Mouse (Mus musculus): ENCODE data around the gene Foxo3. TPM values are rescaled to one million over a fixed set of nuclear protein-coding genes. Genes with fewer than 3 reads are reported as not detected.
A peak's percentile ranks its signal among the peaks of the same experiment; 100 is the strongest.

Gene Foxo3
- 9.3 and 9.8 TPM in 2 replicates for polyA plus RNA-seq (2015; fragmentation: Nextera tagmentation; extraction: Ambion mirVana)

DNA sequence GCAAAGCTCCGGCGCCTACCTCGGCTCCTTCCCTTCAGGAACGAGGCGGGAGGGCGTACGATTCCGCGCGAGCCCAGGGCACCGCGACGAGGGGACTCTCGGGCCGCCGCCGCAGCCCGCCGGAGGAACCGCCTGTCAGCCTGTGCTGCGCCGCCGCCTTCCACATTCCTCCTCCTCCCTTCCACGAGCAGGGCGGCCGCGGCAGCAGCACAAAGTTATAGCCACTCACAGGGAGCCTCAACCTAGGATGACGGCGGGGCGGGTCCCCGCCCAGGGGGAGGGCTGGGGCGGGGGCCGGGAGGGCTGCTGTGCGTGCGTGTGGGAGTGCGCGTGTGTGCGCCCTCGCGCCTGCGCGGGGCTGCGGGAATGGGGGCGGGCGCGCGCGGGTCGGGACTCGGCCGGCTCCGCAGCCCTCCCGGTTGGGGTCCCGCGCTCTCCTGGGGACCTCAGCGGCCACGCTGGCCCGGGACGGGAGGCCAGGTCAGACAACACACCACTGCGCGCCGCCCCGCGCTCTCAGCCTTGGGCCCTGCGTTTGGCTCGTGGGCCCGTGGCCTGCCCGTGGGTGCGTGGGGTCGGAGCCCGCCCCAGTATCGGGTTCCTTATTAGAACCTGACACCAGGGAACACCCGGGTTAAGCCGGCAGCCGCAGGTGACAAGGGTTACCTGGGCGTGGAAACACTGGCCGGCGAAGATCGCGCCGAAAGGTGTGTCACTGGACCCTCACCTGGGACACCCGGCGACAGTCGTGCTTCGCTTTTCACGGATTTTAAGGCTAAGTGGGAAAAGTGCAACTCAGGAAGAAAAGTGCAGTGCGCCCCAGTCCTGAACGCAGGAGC, at the start of gene Foxo3:
Gene Foxo3, minus strand, starts transcription at position 249 of the 839 bp plus-strand sequence.
- Histone ChIP-seq H3K9ac (ENCODE audit: low read depth, low read length) (peak within 1 kb of the TSS; percentile 86), H3K4me2 (replicated peaks; ENCODE audit: low read depth) (peak within 1 kb of the TSS; percentile 97), H3K27me3 (replicated peaks; ENCODE audit: control insufficient read depth, insufficient read depth, low read length) (no peaks in the 10 kb centered on the region), H3K27ac (ENCODE audit: low read depth, low read length) (peak within 1 kb of the TSS; percentile 98), H3K9me3 (ENCODE audit: control insufficient read depth) (no peaks in the 10 kb centered on the region), H3K4me3 (ENCODE audit: low read depth, low read length) (peak within 1 kb of the TSS; percentile 85), H3K4me1 (replicated peaks; ENCODE audit: control insufficient read depth, insufficient read depth, low read length) (peaks cover 12% of the 10 kb centered on the region), H3K36me3 (ENCODE audit: control insufficient read depth, insufficient read depth) (no peaks in the 10 kb centered on the region)
- peak; percentile 72 for ATAC-seq
- WGBS = under 1% methylated on average over 67 of the region's 88 CpGs
- TF ChIP-seq CTCF (IDR thresholded peaks at IDR 0.05; ENCODE audit: low read depth) = no peak

DNA sequence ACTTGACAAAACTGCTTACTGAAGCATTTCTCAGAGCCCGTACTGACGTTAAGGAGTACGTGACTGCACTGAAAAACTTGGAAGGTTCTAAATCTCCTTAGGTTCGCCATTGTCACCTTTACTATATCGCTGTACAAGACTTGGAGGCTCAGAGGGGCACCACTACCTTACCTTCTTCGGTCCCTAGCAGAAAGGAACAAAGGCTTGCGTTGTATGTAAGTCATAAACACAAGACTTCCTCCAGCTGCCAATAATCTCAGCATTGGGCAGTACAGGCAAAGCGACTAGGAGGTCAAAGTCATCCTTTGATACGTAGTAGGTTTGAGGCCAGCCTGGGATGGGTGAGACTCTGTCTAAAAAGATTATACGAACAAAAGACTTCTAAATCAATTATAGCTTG, 48.8 kb upstream of the Foxo3 start:
- no peak overlapping the region for H3K4me3 ChIP-seq (ENCODE audit: low read depth, low read length)
- WGBS = 66% methylated on average over 10 of the region's 10 CpGs
- no peaks in the 10 kb centered on the region for H3K9me3 ChIP-seq (ENCODE audit: control insufficient read depth)

DNA sequence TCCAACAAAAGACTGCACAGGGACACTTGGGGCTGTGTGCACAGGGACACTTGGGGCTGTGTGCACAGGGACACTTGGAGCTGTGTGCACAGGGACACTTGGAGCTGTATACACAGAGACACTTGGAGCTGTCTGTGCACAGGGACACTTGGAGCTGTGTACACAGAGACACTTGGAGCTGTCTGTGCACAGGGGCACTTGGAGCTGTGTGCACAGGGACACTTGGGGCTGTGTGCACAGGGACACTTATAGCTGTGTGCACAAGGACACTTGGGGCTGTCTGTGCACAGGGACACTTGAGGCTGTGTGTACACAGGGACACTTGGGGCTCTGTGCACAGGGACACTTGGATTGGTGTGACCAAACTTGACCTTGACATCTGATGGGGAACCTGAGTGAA, 47.4 kb upstream of the Foxo3 start:
- Histone ChIP-seq H3K4me1 (replicated peaks; ENCODE audit: control insufficient read depth, insufficient read depth, low read length) (no peaks in the 10 kb centered on the region), H3K9me3 (ENCODE audit: control insufficient read depth) (no peaks in the 10 kb centered on the region), H3K36me3 (ENCODE audit: control insufficient read depth, insufficient read depth) (no peaks in the 10 kb centered on the region), H3K4me2 (replicated peaks; ENCODE audit: low read depth) (no peak overlapping the region), H3K27ac (ENCODE audit: low read depth, low read length) (no peak overlapping the region), H3K4me3 (ENCODE audit: low read depth, low read length) (no peak overlapping the region), H3K27me3 (replicated peaks; ENCODE audit: control insufficient read depth, insufficient read depth, low read length) (no peaks in the 10 kb centered on the region), H3K9ac (ENCODE audit: low read depth, low read length) (no peak overlapping the region)
- TF ChIP-seq CTCF (IDR thresholded peaks at IDR 0.05; ENCODE audit: low read depth) = no peak
- no peak for ATAC-seq

More for the DNA sequence above, 48.8 kb upstream of the Foxo3 start:
- TF ChIP-seq CTCF (IDR thresholded peaks at IDR 0.05; ENCODE audit: low read depth) = no peak
- Histone ChIP-seq H3K4me2 (replicated peaks; ENCODE audit: low read depth) (no peak overlapping the region), H3K4me1 (replicated peaks; ENCODE audit: control insufficient read depth, insufficient read depth, low read length) (no peaks in the 10 kb centered on the region), H3K36me3 (ENCODE audit: control insufficient read depth, insufficient read depth) (0 out of 2 replicates have a peak, but pooled peaks cover 4% of the 10 kb centered on the region), H3K27me3 (replicated peaks; ENCODE audit: control insufficient read depth, insufficient read depth, low read length) (no peaks in the 10 kb centered on the region), H3K27ac (ENCODE audit: low read depth, low read length) (no peak overlapping the region), H3K9ac (ENCODE audit: low read depth, low read length) (no peak overlapping the region)
- peak; percentile 81 for ATAC-seq

GRCm38 (mm10) chr10:42313222-42313786, 36.7 kb upstream of the Foxo3 start:
- no peak for TF ChIP-seq CTCF (IDR thresholded peaks at IDR 0.05; ENCODE audit: low read depth)
- no peak overlapping the region for H3K4me2 ChIP-seq (replicated peaks; ENCODE audit: low read depth)
- no peak overlapping the region for H3K4me3 ChIP-seq (ENCODE audit: low read depth, low read length)
- no peak overlapping the region for H3K9ac ChIP-seq (ENCODE audit: low read depth, low read length)
- H3K9me3 ChIP-seq (ENCODE audit: control insufficient read depth) = no peaks in the 10 kb centered on the region
- no peak overlapping the region for H3K27ac ChIP-seq (ENCODE audit: low read depth, low read length)
- ATAC-seq = no peak
- peaks cover 31% of the 10 kb centered on the region; the same call in 1 of the 2 replicates for H3K36me3 ChIP-seq (ENCODE audit: control insufficient read depth, insufficient read depth)
- no peaks in the 10 kb centered on the region for H3K27me3 ChIP-seq (replicated peaks; ENCODE audit: control insufficient read depth, insufficient read depth, low read length)
- 60% methylated on average over 22 of the region's 22 CpGs for WGBS
- 0 out of 2 replicates have a peak, but pooled peaks cover 3% of the 10 kb centered on the region for H3K4me1 ChIP-seq (replicated peaks; ENCODE audit: control insufficient read depth, insufficient read depth, low read length)

GRCm38 (mm10) chr10:42312557-42312956, 36.0 kb upstream of the Foxo3 start:
- WGBS = 63% methylated on average over 1 of the region's 1 CpGs
- H3K4me3 ChIP-seq (ENCODE audit: low read depth, low read length) = no peak overlapping the region
- no peak overlapping the region for H3K4me2 ChIP-seq (replicated peaks; ENCODE audit: low read depth)
- no peak overlapping the region for H3K27ac ChIP-seq (ENCODE audit: low read depth, low read length)
- peaks cover 27% of the 10 kb centered on the region; the same call in 1 of the 2 replicates for H3K36me3 ChIP-seq (ENCODE audit: control insufficient read depth, insufficient read depth)
- no peak overlapping the region for H3K9ac ChIP-seq (ENCODE audit: low read depth, low read length)
- 0 out of 2 replicates have a peak, but pooled peaks cover 3% of the 10 kb centered on the region for H3K4me1 ChIP-seq (replicated peaks; ENCODE audit: control insufficient read depth, insufficient read depth, low read length)
- no peaks in the 10 kb centered on the region for H3K9me3 ChIP-seq (ENCODE audit: control insufficient read depth)
- TF ChIP-seq CTCF (IDR thresholded peaks at IDR 0.05; ENCODE audit: low read depth) = no peak
- no peak for ATAC-seq
- H3K27me3 ChIP-seq (replicated peaks; ENCODE audit: control insufficient read depth, insufficient read depth, low read length) = no peaks in the 10 kb centered on the region

DNA sequence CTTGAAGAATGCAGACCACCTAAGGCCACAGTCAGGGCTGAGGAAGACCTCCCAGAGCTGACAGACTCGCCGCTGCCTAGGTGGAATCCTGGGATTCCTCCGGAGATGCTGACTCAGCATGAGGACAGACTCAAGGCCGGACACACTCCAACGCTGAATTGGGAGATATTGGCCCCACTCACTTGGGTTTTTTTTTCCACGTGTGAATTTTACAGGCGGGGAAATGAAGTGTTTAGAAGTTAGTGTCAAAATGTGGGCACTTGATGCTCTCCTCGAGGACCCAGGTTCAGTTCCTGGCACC, 32.1 kb upstream of the Foxo3 start:
- no peaks in the 10 kb centered on the region for H3K27me3 ChIP-seq (replicated peaks; ENCODE audit: control insufficient read depth, insufficient read depth, low read length)
- H3K4me3 ChIP-seq (ENCODE audit: low read depth, low read length) = peak overlapping the region; percentile 13; the same call in 1 of the 2 replicates
- peaks cover 5% of the 10 kb centered on the region; the same call in 1 of the 2 replicates for H3K36me3 ChIP-seq (ENCODE audit: control insufficient read depth, insufficient read depth)
- WGBS = 35% methylated on average over 8 of the region's 8 CpGs
- TF ChIP-seq CTCF (IDR thresholded peaks at IDR 0.05; ENCODE audit: low read depth) = no peak
- H3K4me2 ChIP-seq (replicated peaks; ENCODE audit: low read depth) = peak overlapping the region; percentile 45
- no peaks in the 10 kb centered on the region for H3K9me3 ChIP-seq (ENCODE audit: control insufficient read depth)
- no peak overlapping the region for H3K9ac ChIP-seq (ENCODE audit: low read depth, low read length)
- ATAC-seq = no peak
- H3K4me1 ChIP-seq (replicated peaks; ENCODE audit: control insufficient read depth, insufficient read depth, low read length) = 0 out of 2 replicates have a peak, but pooled peaks cover 3% of the 10 kb centered on the region
- no peak overlapping the region for H3K27ac ChIP-seq (ENCODE audit: low read depth, low read length)
